Mouse (Mus musculus) small intestine, adult 2 months (tissue): ENCODE data around the gene Olfr902. TPM values are rescaled to one million over a fixed set of nuclear protein-coding genes. Genes with fewer than 3 reads are reported as not detected.

Experiments used
- H3K27ac ChIP-seq: fragments of 200-500 bp; 2 replicates; pipeline ENCODE4 v1.5.1; 2012; ENCODE audit warnings: low read depth, low read length, control low read depth, inconsistent platforms; ENCODE audit not compliant: insufficient read depth
- H3K27me3 ChIP-seq: fragments of 200-500 bp; 2 replicates; pipeline ENCODE4 v1.6.1; 2012; ENCODE audit warnings: mild to moderate bottlenecking, moderate library complexity, low read length, inconsistent platforms; ENCODE audit not compliant: control insufficient read depth, insufficient read depth
- H3K36me3 ChIP-seq: fragments of 200-500 bp; 2 replicates; pipeline ENCODE4 v1.6.1; 2012; ENCODE audit warnings: mild to moderate bottlenecking, low read length, control low read depth, inconsistent platforms; ENCODE audit not compliant: control insufficient read depth, insufficient read depth
- H3K4me1 ChIP-seq: fragments of 200-500 bp; 2 replicates; pipeline ENCODE4 v1.6.1; 2012; ENCODE audit warnings: low read length, inconsistent platforms, mixed read lengths; ENCODE audit not compliant: control insufficient read depth, insufficient read depth, insufficient read length
- H3K4me3 ChIP-seq: fragments of 200-500 bp; 2 replicates; pipeline ENCODE4 v1.5.1; 2012; ENCODE audit warnings: low read depth, mild to moderate bottlenecking, control low read depth, inconsistent platforms, low read length, moderate library complexity
- CTCF ChIP-seq: fragments of 200-500 bp; IDR thresholded peaks from 2 replicates; pipeline ENCODE4 v1.5.1; 2012; ENCODE audit warnings: low read depth, mild to moderate bottlenecking, control low read depth, inconsistent platforms, low read length, moderate library complexity, mixed read lengths; ENCODE audit not compliant: insufficient replicate concordance, insufficient read length; ENCODE audit errors: extremely low read depth
- POLR2A ChIP-seq: fragments of 200-500 bp; IDR thresholded peaks from 2 replicates; pipeline ENCODE4 v1.6.1; 2012; ENCODE audit warnings: low read depth, mild to moderate bottlenecking, control low read depth, inconsistent platforms, low read length, moderate library complexity
- WGBS: fragments of 180-500 bp; shearing (Covaris S2); methylation state at CpG from one replicate; pipeline ENCODE4 v1.1.7; 2018; 5-methylcytosine and 5-hydroxymethylcytosine counted together
- polyA plus RNA-seq: library from polyadenylated mRNA; depleted of rRNA; stranded (reverse); fragments of >200 nt; gene quantifications from 2 replicates; pipeline ENCODE4 v1.2.3, GENCODE M21; 2012; rRNA removed

Gene Olfr902
- polyA plus RNA-seq, 1 experiment, result not detected

- Histone ChIP-seq H3K4me1 (no peaks in the 10 kb centered on the region), H3K27ac (no peak within 1 kb of the TSS), H3K27me3 (no peaks in the 10 kb centered on the region), H3K4me3 (no peak within 1 kb of the TSS), H3K36me3 (no peaks in the 10 kb centered on the region)
- TF ChIP-seq POLR2A (no peak), CTCF (no peak)
Measured at GRCm38 (mm10) chr9:38470807-38471206, 23.4 kb downstream of the Olfr902 start, which contains the start of gene Olfr905. Gene Olfr905 (plus strand): TSS chr9:38471107.

GRCm38 (mm10) chr9:38486785-38487184 is 39.3 kb downstream of the Olfr902 start, which contains the start of gene Olfr906:
Gene Olfr906 (plus strand): TSS chr9:38487085.
- Histone ChIP-seq H3K27me3 (no peaks in the 10 kb centered on the region), H3K4me3 (no peak within 1 kb of the TSS), H3K27ac (no peak within 1 kb of the TSS), H3K36me3 (no peaks in the 10 kb centered on the region), H3K4me1 (no peaks in the 10 kb centered on the region)
- WGBS, result 65% methylated on average over 3 of the region's 3 CpGs
- TF ChIP-seq POLR2A (no peak), CTCF (no peak)

GRCm38 (mm10) chr9:38495501-38495900 is 48.0 kb downstream of the Olfr902 start, which contains the start of gene Olfr907:
Gene Olfr907 (plus strand): TSS chr9:38495801.
- TF ChIP-seq CTCF (no peak), POLR2A (no peak)
- Histone ChIP-seq H3K4me1 (no peaks in the 10 kb centered on the region), H3K36me3 (no peaks in the 10 kb centered on the region), H3K4me3 (no peak within 1 kb of the TSS), H3K27me3 (no peaks in the 10 kb centered on the region), H3K27ac (no peak within 1 kb of the TSS)
- WGBS, result 72% methylated on average over 2 of the region's 2 CpGs

Other genes starting within 250 kb of the Olfr902 start
- gene Olfr893, start 239.3 kb upstream of the Olfr902 start, polyA plus RNA-seq, result not detected in 2 replicates
- gene Olfr894, start 229.6 kb upstream of the Olfr902 start, polyA plus RNA-seq, result not detected in 2 replicates
- gene Olfr143, start 194.9 kb upstream of the Olfr902 start, polyA plus RNA-seq, result not detected in 2 replicates
- not detected in 2 replicates for gene Olfr895, start 179.8 kb upstream of the Olfr902 start, polyA plus RNA-seq
- gene Olfr896-ps1, start 156.5 kb upstream of the Olfr902 start, polyA plus RNA-seq, result not detected in 2 replicates
- not detected in 2 replicates for gene Olfr25, start 118.6 kb upstream of the Olfr902 start, polyA plus RNA-seq
- gene Olfr898, start 99.2 kb upstream of the Olfr902 start, polyA plus RNA-seq, result not detected in 2 replicates
- not detected in 2 replicates for gene Olfr250, start 80.8 kb upstream of the Olfr902 start, polyA plus RNA-seq
- not detected in 2 replicates for gene Olfr251, start 70.6 kb upstream of the Olfr902 start, polyA plus RNA-seq
- not detected in 2 replicates for gene Olfr147, start 46.0 kb upstream of the Olfr902 start, polyA plus RNA-seq
- gene Olfr901, start 18.2 kb upstream of the Olfr902 start, polyA plus RNA-seq, result not detected in 2 replicates
- gene Olfr904, start 15.5 kb downstream of the Olfr902 start, polyA plus RNA-seq, result not detected in 2 replicates
- gene Olfr905, start 23.5 kb downstream of the Olfr902 start, polyA plus RNA-seq, result not detected in 2 replicates
- gene Olfr906, start 39.4 kb downstream of the Olfr902 start, polyA plus RNA-seq, result not detected in 2 replicates
- not detected in 2 replicates for gene Olfr907, start 48.1 kb downstream of the Olfr902 start, polyA plus RNA-seq
- gene Olfr911-ps1, start 73.9 kb downstream of the Olfr902 start, polyA plus RNA-seq, result not detected in 2 replicates
- not detected in 2 replicates for gene Olfr910, start 90.2 kb downstream of the Olfr902 start, polyA plus RNA-seq
- gene Olfr912, start 132.5 kb downstream of the Olfr902 start, polyA plus RNA-seq, result not detected in 2 replicates
- not detected in 2 replicates for gene Olfr913, start 145.1 kb downstream of the Olfr902 start, polyA plus RNA-seq
- gene Olfr914, start 157.4 kb downstream of the Olfr902 start, polyA plus RNA-seq, result not detected in 2 replicates
- not detected in 2 replicates for gene Olfr916, start 212.2 kb downstream of the Olfr902 start, polyA plus RNA-seq
- gene Olfr917, start 218.2 kb downstream of the Olfr902 start, polyA plus RNA-seq, result not detected in 2 replicates
- not detected in 2 replicates for gene Olfr918, start 226.9 kb downstream of the Olfr902 start, polyA plus RNA-seq